Mouse (Mus musculus) small intestine, adult 2 months (tissue): ENCODE data around the gene Ceacam1. TPM values are rescaled to one million over a fixed set of nuclear protein-coding genes. Genes with fewer than 3 reads are reported as not detected.

ENCODE experiments used
- H3K27ac ChIP-seq: fragments of 200-500 bp; 2 replicates; pipeline ENCODE4 v1.5.1; 2012; ENCODE audit warnings: low read depth, low read length, control low read depth, inconsistent platforms; ENCODE audit not compliant: insufficient read depth
- H3K27me3 ChIP-seq: fragments of 200-500 bp; 2 replicates; pipeline ENCODE4 v1.6.1; 2012; ENCODE audit warnings: mild to moderate bottlenecking, moderate library complexity, low read length, inconsistent platforms; ENCODE audit not compliant: control insufficient read depth, insufficient read depth
- H3K36me3 ChIP-seq: fragments of 200-500 bp; 2 replicates; pipeline ENCODE4 v1.6.1; 2012; ENCODE audit warnings: mild to moderate bottlenecking, low read length, control low read depth, inconsistent platforms; ENCODE audit not compliant: control insufficient read depth, insufficient read depth
- H3K4me1 ChIP-seq: fragments of 200-500 bp; 2 replicates; pipeline ENCODE4 v1.6.1; 2012; ENCODE audit warnings: low read length, inconsistent platforms, mixed read lengths; ENCODE audit not compliant: control insufficient read depth, insufficient read depth, insufficient read length
- H3K4me3 ChIP-seq: fragments of 200-500 bp; 2 replicates; pipeline ENCODE4 v1.5.1; 2012; ENCODE audit warnings: low read depth, mild to moderate bottlenecking, control low read depth, inconsistent platforms, low read length, moderate library complexity
- CTCF ChIP-seq: fragments of 200-500 bp; IDR thresholded peaks from 2 replicates; pipeline ENCODE4 v1.5.1; 2012; ENCODE audit warnings: low read depth, mild to moderate bottlenecking, control low read depth, inconsistent platforms, low read length, moderate library complexity, mixed read lengths; ENCODE audit not compliant: insufficient replicate concordance, insufficient read length; ENCODE audit errors: extremely low read depth
- POLR2A ChIP-seq: fragments of 200-500 bp; IDR thresholded peaks from 2 replicates; pipeline ENCODE4 v1.6.1; 2012; ENCODE audit warnings: low read depth, mild to moderate bottlenecking, control low read depth, inconsistent platforms, low read length, moderate library complexity
- WGBS: fragments of 180-500 bp; shearing (Covaris S2); methylation state at CpG from one replicate; pipeline ENCODE4 v1.1.7; 2018; 5-methylcytosine and 5-hydroxymethylcytosine counted together
- polyA plus RNA-seq: library from polyadenylated mRNA; depleted of rRNA; stranded (reverse); fragments of >200 nt; gene quantifications from 2 replicates; pipeline ENCODE4 v1.2.3, GENCODE M21; 2012

Ceacam1 gene
- polyA plus RNA-seq, 1 experiment, result 320 TPM

- TF ChIP-seq POLR2A (no peak), CTCF (no peak)
- peaks cover 67% of the 10 kb centered on the region for H3K4me1 ChIP-seq
- WGBS, result 59% methylated on average over 6 of the region's 6 CpGs
- no peaks in the 10 kb centered on the region for H3K36me3 ChIP-seq
- no peaks in the 10 kb centered on the region for H3K27me3 ChIP-seq
- no peak overlapping the region for H3K4me3 ChIP-seq
- peak overlapping the region; percentile 80 for H3K27ac ChIP-seq
Observed at GRCm38 (mm10) chr7:25436226-25436625, 41.2 kb downstream of the Ceacam1 start.

DNA sequence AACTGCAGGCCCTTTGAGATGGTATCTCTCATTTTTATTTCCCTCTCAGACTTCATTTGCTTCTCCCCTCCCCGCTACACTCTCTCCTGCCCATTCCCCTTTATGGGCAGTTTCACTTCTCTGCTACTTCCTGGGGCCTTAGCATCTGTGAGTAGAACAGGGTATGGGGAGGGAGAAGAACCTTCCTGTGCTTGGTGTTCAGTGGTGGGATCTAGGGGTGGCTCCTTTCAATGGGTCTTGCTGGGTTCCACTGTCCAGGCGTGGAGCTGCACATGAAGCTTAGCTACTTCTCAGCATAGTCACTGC, 41.9 kb downstream of the Ceacam1 start:
- Histone ChIP-seq H3K4me1 (peaks cover 68% of the 10 kb centered on the region), H3K27me3 (no peaks in the 10 kb centered on the region), H3K27ac (peak overlapping the region; percentile 80), H3K4me3 (no peak overlapping the region), H3K36me3 (no peaks in the 10 kb centered on the region)
- 68% methylated on average over 2 of the region's 2 CpGs for WGBS
- TF ChIP-seq CTCF (no peak), POLR2A (no peak)

DNA sequence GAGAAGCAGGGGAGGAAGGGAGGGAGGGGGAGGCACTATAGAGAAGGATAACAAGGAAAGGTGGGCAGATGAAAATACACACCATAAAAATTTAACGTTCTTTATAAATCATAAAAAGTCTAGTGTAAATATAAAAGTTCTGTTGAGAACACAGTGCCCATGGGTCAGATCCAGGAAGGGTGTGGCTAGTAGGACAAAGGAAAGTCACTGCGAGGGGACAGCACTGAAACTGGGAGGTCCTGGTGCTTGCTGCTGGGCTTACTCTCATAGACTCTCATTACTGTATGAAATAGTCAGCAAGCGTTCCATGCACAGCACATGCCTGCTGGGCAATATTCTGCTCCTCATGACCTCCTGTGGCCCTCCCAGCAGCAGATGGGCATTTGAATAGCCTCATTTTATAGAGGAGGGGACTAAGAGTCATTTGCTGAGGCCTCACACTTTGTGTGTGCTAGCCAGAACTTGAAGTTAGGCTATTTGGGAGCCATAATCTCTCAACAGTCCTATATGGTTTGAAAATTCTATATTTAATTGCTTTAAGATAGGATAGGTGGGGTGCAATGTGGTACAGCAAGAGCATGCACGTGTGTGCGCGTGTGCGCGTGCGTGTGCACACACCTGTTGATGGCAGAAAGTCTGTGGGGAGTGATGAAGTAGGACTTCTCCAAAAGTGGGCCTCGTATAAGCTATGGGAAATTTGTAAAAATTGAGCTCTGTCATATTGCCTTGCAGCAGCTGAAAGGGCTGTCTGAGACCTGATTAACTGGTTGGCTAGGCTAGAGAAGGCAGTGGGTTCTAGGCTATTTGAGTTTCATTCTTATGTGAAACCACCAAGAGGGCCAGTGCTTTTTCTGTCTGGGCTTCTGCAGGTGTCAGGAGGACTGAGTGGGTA, 42.5 kb downstream of the Ceacam1 start:
- Histone ChIP-seq H3K4me3 (no peak overlapping the region), H3K27me3 (no peaks in the 10 kb centered on the region), H3K27ac (peak overlapping the region; percentile 80), H3K36me3 (no peaks in the 10 kb centered on the region), H3K4me1 (peaks cover 63% of the 10 kb centered on the region)
- TF ChIP-seq CTCF (no peak), POLR2A (no peak)
- 52% methylated on average over 10 of the region's 10 CpGs for WGBS

GRCm38 (mm10) chr7:25433781-25434560, 43.4 kb downstream of the Ceacam1 start:
- H3K4me3 ChIP-seq, result no peak overlapping the region
- TF ChIP-seq POLR2A (no peak), CTCF (no peak)
- H3K27ac ChIP-seq, result peak overlapping the region; percentile 80
- 49% methylated on average over 9 of the region's 9 CpGs for WGBS
- H3K27me3 ChIP-seq, result no peaks in the 10 kb centered on the region
- no peaks in the 10 kb centered on the region for H3K36me3 ChIP-seq
- peaks cover 57% of the 10 kb centered on the region for H3K4me1 ChIP-seq

DNA sequence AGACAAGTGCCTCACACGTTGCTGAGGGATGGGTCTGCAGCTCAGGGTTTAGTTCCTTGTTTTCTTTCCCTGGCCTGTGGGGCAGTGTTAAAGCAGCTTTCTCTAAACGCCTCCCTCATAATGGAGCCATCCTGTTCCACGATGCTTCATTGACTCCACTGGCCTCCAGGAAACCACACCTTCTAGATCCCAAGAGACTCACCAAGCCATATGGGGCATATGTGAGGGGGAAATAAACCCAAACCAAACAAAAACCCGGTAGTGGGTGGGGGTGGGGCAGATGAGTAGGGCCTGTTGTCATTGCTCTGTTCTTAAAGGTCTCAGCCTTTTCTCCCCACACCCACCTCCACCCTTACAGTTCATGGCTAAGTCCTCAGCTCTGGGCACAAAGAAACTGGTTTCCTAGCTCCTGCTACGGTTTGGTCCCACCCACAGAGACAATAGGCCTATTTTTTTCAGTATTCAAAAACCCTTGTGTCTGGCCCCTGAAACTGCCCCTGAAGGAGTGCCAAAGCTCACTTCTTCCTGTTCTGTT, 44.3 kb downstream of the Ceacam1 start:
- Histone ChIP-seq H3K4me3 (no peak overlapping the region), H3K36me3 (no peaks in the 10 kb centered on the region), H3K27ac (peak overlapping the region; percentile 94), H3K4me1 (peaks cover 59% of the 10 kb centered on the region), H3K27me3 (no peaks in the 10 kb centered on the region)
- TF ChIP-seq POLR2A, result no peak
- TF ChIP-seq CTCF, result no peak
- WGBS, result 10% methylated on average over 5 of the region's 5 CpGs

DNA sequence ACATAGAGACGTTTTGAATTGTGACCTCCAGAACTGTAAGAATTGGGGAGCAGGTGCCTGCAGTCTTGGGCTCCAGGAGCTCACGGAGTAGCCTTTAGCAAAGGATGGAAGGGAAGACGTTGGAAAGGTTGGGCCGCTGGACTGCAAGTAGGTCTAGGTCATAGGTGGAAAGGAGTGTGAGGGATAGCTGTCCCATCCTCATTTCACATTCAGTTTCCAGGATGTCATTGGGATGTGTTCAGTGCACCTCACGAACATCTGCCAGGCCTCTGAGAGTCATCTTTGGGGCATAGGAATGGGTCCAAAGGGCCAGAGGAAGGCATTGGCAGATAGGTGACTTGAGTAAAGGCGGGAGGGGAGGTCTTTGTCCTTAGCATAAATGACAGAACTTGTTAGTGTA, 45.0 kb downstream of the Ceacam1 start:
- no peak overlapping the region for H3K4me3 ChIP-seq
- no peaks in the 10 kb centered on the region for H3K36me3 ChIP-seq
- no peaks in the 10 kb centered on the region for H3K27me3 ChIP-seq
- TF ChIP-seq POLR2A (no peak), CTCF (no peak)
- WGBS, result 63% methylated on average over 6 of the region's 6 CpGs
- peaks cover 59% of the 10 kb centered on the region for H3K4me1 ChIP-seq
- H3K27ac ChIP-seq, result peak overlapping the region; percentile 94

DNA sequence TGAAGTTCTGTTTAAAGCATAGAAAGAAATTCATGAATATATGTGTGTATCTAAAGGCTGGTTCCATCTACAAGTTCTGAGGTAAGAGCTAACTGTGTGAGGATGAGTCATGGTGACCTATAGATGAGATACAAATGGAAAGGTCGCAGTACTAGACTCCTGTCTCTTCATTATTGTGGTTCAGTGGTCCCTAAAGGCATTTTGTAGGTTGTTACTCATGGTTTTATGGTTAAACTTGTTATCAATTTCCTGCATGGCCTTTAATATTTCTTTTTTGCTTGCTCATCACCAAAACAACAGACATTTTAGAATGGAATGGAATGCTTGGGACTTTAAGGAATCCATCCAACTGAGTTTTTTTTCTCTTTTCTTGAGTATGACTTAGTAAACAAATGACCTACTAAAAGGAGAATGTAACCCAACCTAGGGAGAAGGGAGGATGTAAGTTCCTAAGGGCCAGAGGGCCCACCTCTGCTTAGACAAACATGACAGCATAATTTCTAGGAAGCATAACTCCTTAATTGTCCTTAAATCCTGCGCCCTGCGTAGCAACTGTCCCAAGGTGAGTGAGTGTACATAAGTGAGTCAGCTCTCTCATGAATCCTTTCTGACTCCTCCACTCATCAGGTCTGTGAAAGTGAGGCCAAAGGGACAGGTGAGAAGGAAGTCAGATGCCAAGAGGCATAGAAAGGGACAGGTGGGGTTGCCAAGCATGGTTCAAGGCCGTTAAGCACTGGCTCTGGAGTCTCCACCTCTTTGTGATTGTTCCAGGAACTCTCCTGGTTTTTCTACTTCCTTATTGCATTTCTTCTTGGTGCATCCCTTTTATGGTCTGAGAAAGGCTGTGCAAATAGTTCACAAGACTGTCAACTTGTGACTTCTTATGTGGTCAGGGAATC, 47.3 kb downstream of the Ceacam1 start:
- Histone ChIP-seq H3K27ac (peak overlapping the region; percentile 94), H3K4me1 (peaks cover 41% of the 10 kb centered on the region), H3K4me3 (no peak overlapping the region), H3K36me3 (no peaks in the 10 kb centered on the region), H3K27me3 (no peaks in the 10 kb centered on the region)
- TF ChIP-seq CTCF (no peak), POLR2A (no peak)
- 31% methylated on average over 4 of the region's 4 CpGs for WGBS
